Mouse (Mus musculus): ENCODE data around the gene Vps52.

DNA sequence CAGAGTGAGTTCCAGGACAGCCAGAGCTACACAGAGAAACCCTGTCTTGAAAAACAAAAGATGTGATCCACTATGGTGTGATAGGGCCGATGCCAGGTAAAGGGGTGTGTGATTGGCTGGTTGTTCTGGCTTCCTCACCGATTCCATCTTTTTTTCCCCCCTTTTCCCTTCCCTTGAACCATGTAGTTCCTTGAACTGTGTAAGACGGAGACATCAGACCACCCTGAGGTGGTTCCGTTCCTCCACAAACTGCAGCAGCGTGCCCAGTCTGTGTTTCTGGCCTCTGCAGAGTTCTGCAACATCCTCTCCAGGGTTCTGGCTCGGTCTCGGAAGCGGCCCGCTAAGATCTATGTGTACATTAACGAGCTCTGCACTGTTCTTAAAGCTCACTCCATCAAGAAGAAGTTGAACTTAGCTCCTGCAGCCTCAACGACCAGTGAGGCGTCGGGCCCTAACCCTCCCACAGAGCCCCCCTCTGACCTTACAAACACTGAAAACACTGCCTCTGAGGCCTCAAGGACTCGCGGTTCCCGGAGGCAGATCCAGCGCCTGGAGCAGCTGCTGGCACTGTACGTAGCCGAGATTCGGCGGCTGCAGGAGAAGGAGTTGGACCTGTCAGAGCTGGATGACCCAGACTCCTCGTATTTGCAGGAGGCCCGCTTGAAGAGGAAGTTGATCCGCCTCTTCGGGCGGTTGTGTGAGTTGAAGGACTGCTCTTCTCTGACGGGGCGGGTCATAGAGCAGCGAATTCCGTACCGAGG lies 44.4 kb upstream of the Vps52 start:
- TF ChIP-seq CTCF (IDR thresholded peaks at IDR 0.05) (no peak), EP300 (IDR thresholded peaks at IDR 0.05; ENCODE audit: insufficient read depth, low read depth, low read length) (no peak), POLR2A (IDR thresholded peaks at IDR 0.05; ENCODE audit: insufficient read depth, low read depth, low read length) (no peak)

Measured in heart, adult 2 months (tissue).